Mouse (Mus musculus) kidney, embryonic 16.5 days (tissue): ENCODE results near the gene Hoxa2. TPM values are rescaled to one million over a fixed set of nuclear protein-coding genes. Genes with fewer than 3 reads are reported as not detected.

Experiments
- ATAC-seq: fragments of 200-750 bp; cut with Nextera tagmentation; 2 replicates; pipeline ENCODE4 v1.8.0; 2017; ENCODE audit warnings: moderate TSS enrichment; ENCODE audit not compliant: low FRiP score, low TSS enrichment
- H3K27ac ChIP-seq: fragments of 300-500 bp; sonication (generic); 2 replicates; pipeline ENCODE4 v1.5.1; 2014; ENCODE audit warnings: low read length
- H3K27me3 ChIP-seq: fragments of 300-500 bp; sonication (generic); 2 replicates; pipeline ENCODE4 v1.6.1; 2014; ENCODE audit warnings: low read length, control low read depth, mixed read lengths; ENCODE audit not compliant: insufficient read depth
- H3K36me3 ChIP-seq: fragments of 300-500 bp; sonication (generic); 2 replicates; pipeline ENCODE4 v1.6.1; 2014; ENCODE audit warnings: low read length, control low read depth, mixed read lengths; ENCODE audit not compliant: insufficient read depth
- H3K4me1 ChIP-seq: fragments of 300-500 bp; sonication (generic); 2 replicates; pipeline ENCODE4 v1.6.1; 2014; ENCODE audit warnings: low read length, control low read depth, mixed read lengths; ENCODE audit not compliant: insufficient read depth
- H3K4me2 ChIP-seq: fragments of 300-500 bp; sonication (generic); replicated peaks from 2 replicates; pipeline ENCODE4 v1.6.1; 2014; ENCODE audit warnings: low read depth, low read length
- H3K4me3 ChIP-seq: fragments of 300-500 bp; sonication (generic); 2 replicates; pipeline ENCODE4 v1.5.1; 2014; ENCODE audit warnings: mild to moderate bottlenecking, low read length
- H3K9ac ChIP-seq: fragments of 300-500 bp; sonication (generic); replicated peaks from 2 replicates; pipeline ENCODE4 v1.6.1; 2014; ENCODE audit warnings: low read length
- H3K9me3 ChIP-seq: fragments of 300-500 bp; sonication (generic); 2 replicates; pipeline ENCODE4 v1.6.1; 2016; ENCODE audit warnings: low read length, control low read depth
- WGBS: fragments of 180-500 bp; shearing (Covaris S2); extraction: QIAGEN DNeasy Blood & Tissue Kit; methylation state at CpG from one replicate; pipeline ENCODE4 v1.1.7; 2014; 5-methylcytosine and 5-hydroxymethylcytosine counted together
- polyA plus RNA-seq: library from polyadenylated mRNA; unstranded; fragments of >200 nt; fragmentation: Nextera tagmentation; extraction: Ambion mirVana; gene quantifications from 2 replicates; pipeline ENCODE4 v1.2.1, GENCODE M21; 2015

Hoxa2 gene
- 2.1 and 2.6 TPM in 2 replicates for polyA plus RNA-seq

- H3K27ac ChIP-seq = peak within 1 kb of the TSS; percentile 83
- peak within 1 kb of the TSS; percentile 49 for H3K4me3 ChIP-seq
- ATAC-seq = no peak
- peaks cover 2% of the 10 kb centered on the region; the same call in 1 of the 2 replicates for H3K36me3 ChIP-seq
- no peaks in the 10 kb centered on the region for H3K9me3 ChIP-seq
- 1% methylated on average over 25 of the region's 25 CpGs for WGBS
- peak within 1 kb of the TSS; percentile 75 for H3K9ac ChIP-seq
- peaks cover 95% of the 10 kb centered on the region for H3K4me1 ChIP-seq
- H3K27me3 ChIP-seq = no peaks in the 10 kb centered on the region
- peak within 1 kb of the TSS; percentile 70 for H3K4me2 ChIP-seq
Observed at GRCm38 (mm10) chr6:52164626-52165440, at the start of gene Hoxa2. Gene Hoxa2, minus strand, starts transcription at chr6:52164831.

GRCm38 (mm10) chr6:52214271-52214670, 49.6 kb upstream of the Hoxa2 start:
- Histone ChIP-seq H3K27me3 (0 out of 2 replicates have a peak, but pooled peaks cover 4% of the 10 kb centered on the region), H3K4me3 (peak overlapping the region; percentile 17), H3K4me1 (peaks cover 55% of the 10 kb centered on the region)

GRCm38 (mm10) chr6:52213119-52213986, 48.7 kb upstream of the Hoxa2 start, which contains the start of the genes Hoxa3 and Gm28308:
Gene Hoxa3, minus strand, starts transcription at chr6:52213336.
Gene Gm28308, minus strand, starts transcription at chr6:52213339.
- 3% methylated on average over 38 of the region's 38 CpGs for WGBS
- peak within 1 kb of the TSS; percentile 80 for H3K4me3 ChIP-seq
- H3K27me3 ChIP-seq = 0 out of 2 replicates have a peak, but pooled peaks cover 4% of the 10 kb centered on the region
- peak; percentile 32 for ATAC-seq
- H3K36me3 ChIP-seq = no peaks in the 10 kb centered on the region
- peak within 1 kb of the TSS; percentile 99 for H3K27ac ChIP-seq
- peaks cover 50% of the 10 kb centered on the region for H3K4me1 ChIP-seq
- no peaks in the 10 kb centered on the region for H3K9me3 ChIP-seq
- peak within 1 kb of the TSS; percentile 97 for H3K9ac ChIP-seq
- peak within 1 kb of the TSS; percentile 81 for H3K4me2 ChIP-seq

More at GRCm38 (mm10) chr6:52214271-52214670, 49.6 kb upstream of the Hoxa2 start:
- Histone ChIP-seq H3K4me2 (peak overlapping the region; percentile 81), H3K9ac (peak overlapping the region; percentile 57), H3K27ac (peak overlapping the region; percentile 46; the same call in 1 of the 2 replicates), H3K36me3 (no peaks in the 10 kb centered on the region), H3K9me3 (no peaks in the 10 kb centered on the region)
- WGBS = 24% methylated on average over 5 of the region's 5 CpGs
- ATAC-seq = no peak

GRCm38 (mm10) chr6:52212556-52213118, 48.0 kb upstream of the Hoxa2 start:
- Histone ChIP-seq H3K27ac (peak overlapping the region; percentile 99), H3K4me1 (peaks cover 47% of the 10 kb centered on the region), H3K27me3 (0 out of 2 replicates have a peak, but pooled peaks cover 4% of the 10 kb centered on the region), H3K9me3 (no peaks in the 10 kb centered on the region), H3K36me3 (no peaks in the 10 kb centered on the region), H3K4me3 (peak overlapping the region; percentile 80), H3K4me2 (peak overlapping the region; percentile 81), H3K9ac (peak overlapping the region; percentile 97)
- WGBS = under 1% methylated on average over 22 of the region's 22 CpGs
- no peak; the same call in 1 of the 2 replicates for ATAC-seq

- peaks cover 53% of the 10 kb centered on the region for H3K4me1 ChIP-seq
- H3K36me3 ChIP-seq = no peaks in the 10 kb centered on the region
- peak overlapping the region; percentile 81 for H3K4me2 ChIP-seq
- no peak for ATAC-seq
- peak overlapping the region; percentile 99 for H3K27ac ChIP-seq
- H3K9ac ChIP-seq = peak overlapping the region; percentile 97
- H3K27me3 ChIP-seq = 0 out of 2 replicates have a peak, but pooled peaks cover 4% of the 10 kb centered on the region
- no peaks in the 10 kb centered on the region for H3K9me3 ChIP-seq
- WGBS = 0% methylated on average over 13 of the region's 13 CpGs
- peak overlapping the region; percentile 80 for H3K4me3 ChIP-seq
Observed at GRCm38 (mm10) chr6:52211961-52212360, 47.3 kb upstream of the Hoxa2 start.

GRCm38 (mm10) chr6:52211170-52211935, 46.7 kb upstream of the Hoxa2 start:
- Histone ChIP-seq H3K4me2 (peak overlapping the region; percentile 81), H3K36me3 (no peaks in the 10 kb centered on the region), H3K27me3 (0 out of 2 replicates have a peak, but pooled peaks cover 4% of the 10 kb centered on the region), H3K27ac (peak overlapping the region; percentile 99), H3K4me1 (peaks cover 59% of the 10 kb centered on the region), H3K9ac (peak overlapping the region; percentile 97), H3K9me3 (no peaks in the 10 kb centered on the region), H3K4me3 (peak overlapping the region; percentile 80)
- WGBS = under 1% methylated on average over 37 of the region's 37 CpGs
- peak; percentile 39 for ATAC-seq

- Histone ChIP-seq H3K27me3 (0 out of 2 replicates have a peak, but pooled peaks cover 4% of the 10 kb centered on the region), H3K27ac (peak overlapping the region; percentile 84), H3K36me3 (peaks cover 8% of the 10 kb centered on the region; the same call in 1 of the 2 replicates), H3K9ac (peak overlapping the region; percentile 75), H3K4me2 (peak overlapping the region; percentile 81), H3K4me3 (peak overlapping the region; percentile 80), H3K4me1 (peaks cover 62% of the 10 kb centered on the region), H3K9me3 (no peaks in the 10 kb centered on the region)
- no peak for ATAC-seq
- WGBS = 6% methylated on average over 12 of the region's 12 CpGs
Observed at GRCm38 (mm10) chr6:52209685-52210046, 45.0 kb upstream of the Hoxa2 start.

GRCm38 (mm10) chr6:52208868-52209684, 44.4 kb upstream of the Hoxa2 start:
- H3K4me1 ChIP-seq = peaks cover 58% of the 10 kb centered on the region
- peaks cover 8% of the 10 kb centered on the region; the same call in 1 of the 2 replicates for H3K36me3 ChIP-seq
- H3K4me2 ChIP-seq = peak overlapping the region; percentile 81
- peak overlapping the region; percentile 75 for H3K9ac ChIP-seq
- ATAC-seq = peak; percentile 14; the same call in 1 of the 2 replicates
- WGBS = 7% methylated on average over 16 of the region's 18 CpGs
- no peaks in the 10 kb centered on the region for H3K9me3 ChIP-seq
- peak overlapping the region; percentile 84 for H3K27ac ChIP-seq
- H3K4me3 ChIP-seq = peak overlapping the region; percentile 80
- H3K27me3 ChIP-seq = 0 out of 2 replicates have a peak, but pooled peaks cover 4% of the 10 kb centered on the region
